Mouse (Mus musculus): ENCODE measurements around the gene Ccl9. TPM values are rescaled to one million over a fixed set of nuclear protein-coding genes. Genes with fewer than 3 reads are reported as not detected.

Gene Ccl9
- total and polyA plus RNA-seq, 3 experiments = 0.13 to 4.4 (median 3.4) TPM

DNA sequence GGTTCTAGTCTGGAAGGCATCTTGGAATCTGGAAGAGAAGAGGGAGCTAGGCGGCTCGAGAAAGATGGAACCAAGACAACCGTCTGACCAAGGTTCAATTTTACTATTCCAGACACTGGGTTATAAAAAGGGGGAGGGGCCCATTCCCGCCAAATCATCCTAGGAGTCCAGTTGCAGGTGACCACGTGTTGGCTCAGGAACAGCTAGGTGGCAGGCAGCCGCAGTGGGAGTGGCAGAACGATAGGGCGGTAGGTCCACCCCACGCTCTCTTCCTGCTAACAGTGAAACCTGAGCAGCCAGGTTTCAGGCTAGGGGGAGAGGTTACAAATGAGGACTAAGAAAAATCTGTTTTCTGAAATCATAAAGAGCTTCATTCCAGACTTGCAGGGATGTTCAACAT lies 5.6 kb downstream of the Ccl9 start:
- DNase-seq (ENCODE audit: low spot score) (no peak), ATAC-seq (ENCODE audit: extremely low read depth, insufficient number of reproducible peaks, low FRiP score, poor library complexity, severe bottlenecking) (no peak)
- no peak for TF ChIP-seq POLR2AphosphoS5 (IDR thresholded peaks at IDR 0.05; ENCODE audit: insufficient replicate concordance, low read depth, low read length)
- TF ChIP-seq GATA1 (IDR thresholded peaks at IDR 0.05; ENCODE audit: borderline replicate concordance, low read length) = no peak
- TF ChIP-seq TAL1 (conservative IDR thresholded peaks at IDR 0.05; ENCODE audit: low read depth, low read length) = no peak
- TF ChIP-seq GATA2 (IDR thresholded peaks at IDR 0.05; ENCODE audit: borderline replicate concordance, low read depth, low read length) = no peak
- no peak for TF ChIP-seq CTCF (IDR thresholded peaks at IDR 0.05; ENCODE audit: low read depth, low read length)
- no peaks in the 10 kb centered on the region for H3K9me3 ChIP-seq (replicated peaks)
- no peak overlapping the region for H3K4me3 ChIP-seq (ENCODE audit: low read depth, low read length)
- no peaks in the 10 kb centered on the region for H3K36me3 ChIP-seq (replicated peaks)
- peaks cover 26% of the 10 kb centered on the region for H3K4me1 ChIP-seq (ENCODE audit: insufficient read depth, low read depth, low read length)
- H3K27me3 ChIP-seq (ENCODE audit: insufficient read depth, low read length) = peaks cover 6% of the 10 kb centered on the region

DNA sequence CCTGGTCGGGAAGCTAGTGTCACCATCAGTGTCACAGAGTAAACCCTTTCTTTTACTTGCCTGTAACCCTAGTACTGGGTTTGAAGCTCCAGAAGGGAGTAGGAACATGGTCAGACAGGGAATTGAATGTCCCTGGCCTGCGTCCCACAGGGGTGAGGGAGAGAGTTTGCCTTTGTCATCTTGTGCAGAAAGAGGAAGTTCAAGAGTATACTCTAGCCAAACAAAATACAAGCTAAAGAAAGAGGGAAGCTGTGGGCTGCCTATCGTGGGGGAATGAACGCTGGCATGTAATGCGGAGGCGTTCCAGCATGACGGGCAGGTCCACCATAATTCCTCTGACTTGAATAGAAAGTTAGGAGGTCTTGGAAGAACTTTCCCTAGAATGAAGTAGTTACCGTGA lies 6.2 kb downstream of the Ccl9 start:
- Histone ChIP-seq H3K9me3 (replicated peaks) (no peaks in the 10 kb centered on the region), H3K36me3 (replicated peaks) (no peaks in the 10 kb centered on the region), H3K27me3 (ENCODE audit: insufficient read depth, low read length) (peaks cover 6% of the 10 kb centered on the region), H3K4me3 (ENCODE audit: low read depth, low read length) (no peak overlapping the region), H3K4me1 (ENCODE audit: insufficient read depth, low read depth, low read length) (peaks cover 26% of the 10 kb centered on the region)
- DNase-seq (ENCODE audit: low spot score) = peak; percentile 20
- TF ChIP-seq TAL1 (conservative IDR thresholded peaks at IDR 0.05; ENCODE audit: low read depth, low read length) (no peak), GATA2 (IDR thresholded peaks at IDR 0.05; ENCODE audit: borderline replicate concordance, low read depth, low read length) (no peak), GATA1 (IDR thresholded peaks at IDR 0.05; ENCODE audit: borderline replicate concordance, low read length) (no peak), CTCF (IDR thresholded peaks at IDR 0.05; ENCODE audit: low read depth, low read length) (no peak), POLR2AphosphoS5 (IDR thresholded peaks at IDR 0.05; ENCODE audit: insufficient replicate concordance, low read depth, low read length) (no peak)
- peak; percentile 28 for ATAC-seq (ENCODE audit: extremely low read depth, insufficient number of reproducible peaks, low FRiP score, poor library complexity, severe bottlenecking)

GRCm38 (mm10) chr11:83570189-83570588 lies 8.2 kb downstream of the Ccl9 start:
- TF ChIP-seq CTCF (IDR thresholded peaks at IDR 0.05; ENCODE audit: low read depth, low read length) (no peak), GATA2 (IDR thresholded peaks at IDR 0.05; ENCODE audit: borderline replicate concordance, low read depth, low read length) (no peak), POLR2AphosphoS5 (IDR thresholded peaks at IDR 0.05; ENCODE audit: insufficient replicate concordance, low read depth, low read length) (no peak), TAL1 (conservative IDR thresholded peaks at IDR 0.05; ENCODE audit: low read depth, low read length) (no peak), GATA1 (IDR thresholded peaks at IDR 0.05; ENCODE audit: borderline replicate concordance, low read length) (no peak)
- DNase-seq (ENCODE audit: low spot score) = no peak
- Histone ChIP-seq H3K9me3 (replicated peaks) (no peaks in the 10 kb centered on the region), H3K4me1 (ENCODE audit: insufficient read depth, low read depth, low read length) (peaks cover 26% of the 10 kb centered on the region), H3K27me3 (ENCODE audit: insufficient read depth, low read length) (peaks cover 8% of the 10 kb centered on the region), H3K4me3 (ENCODE audit: low read depth, low read length) (no peak overlapping the region), H3K36me3 (replicated peaks) (no peaks in the 10 kb centered on the region)
- ATAC-seq (ENCODE audit: extremely low read depth, insufficient number of reproducible peaks, low FRiP score, poor library complexity, severe bottlenecking) = no peak

- Histone ChIP-seq H3K9me3 (replicated peaks) (no peaks in the 10 kb centered on the region), H3K27me3 (ENCODE audit: insufficient read depth, low read length) (peaks cover 8% of the 10 kb centered on the region), H3K4me1 (ENCODE audit: insufficient read depth, low read depth, low read length) (peaks cover 26% of the 10 kb centered on the region), H3K4me3 (ENCODE audit: low read depth, low read length) (no peak overlapping the region), H3K36me3 (replicated peaks) (no peaks in the 10 kb centered on the region)
- TF ChIP-seq POLR2AphosphoS5 (IDR thresholded peaks at IDR 0.05; ENCODE audit: insufficient replicate concordance, low read depth, low read length) (no peak), GATA2 (IDR thresholded peaks at IDR 0.05; ENCODE audit: borderline replicate concordance, low read depth, low read length) (no peak), CTCF (IDR thresholded peaks at IDR 0.05; ENCODE audit: low read depth, low read length) (no peak), TAL1 (conservative IDR thresholded peaks at IDR 0.05; ENCODE audit: low read depth, low read length) (no peak), GATA1 (IDR thresholded peaks at IDR 0.05; ENCODE audit: borderline replicate concordance, low read length) (no peak)
- ATAC-seq (ENCODE audit: extremely low read depth, insufficient number of reproducible peaks, low FRiP score, poor library complexity, severe bottlenecking) (no peak), DNase-seq (ENCODE audit: low spot score) (no peak)
Measured at GRCm38 (mm10) chr11:83569249-83569648, 9.2 kb downstream of the Ccl9 start.

- H3K27me3 ChIP-seq (ENCODE audit: insufficient read depth, low read length) = peaks cover 8% of the 10 kb centered on the region
- no peak for TF ChIP-seq CTCF (IDR thresholded peaks at IDR 0.05; ENCODE audit: low read depth, low read length)
- no peak for TF ChIP-seq GATA2 (IDR thresholded peaks at IDR 0.05; ENCODE audit: borderline replicate concordance, low read depth, low read length)
- no peak for TF ChIP-seq GATA1 (IDR thresholded peaks at IDR 0.05; ENCODE audit: borderline replicate concordance, low read length)
- no peak for TF ChIP-seq TAL1 (conservative IDR thresholded peaks at IDR 0.05; ENCODE audit: low read depth, low read length)
- H3K4me3 ChIP-seq (ENCODE audit: low read depth, low read length) = no peak overlapping the region
- no peaks in the 10 kb centered on the region for H3K9me3 ChIP-seq (replicated peaks)
- no peak for ATAC-seq (ENCODE audit: extremely low read depth, insufficient number of reproducible peaks, low FRiP score, poor library complexity, severe bottlenecking)
- H3K4me1 ChIP-seq (ENCODE audit: insufficient read depth, low read depth, low read length) = peaks cover 26% of the 10 kb centered on the region
- no peak for DNase-seq (ENCODE audit: low spot score)
- H3K36me3 ChIP-seq (replicated peaks) = no peaks in the 10 kb centered on the region
Measured at GRCm38 (mm10) chr11:83568786-83569185, 9.7 kb downstream of the Ccl9 start.

GRCm38 (mm10) chr11:83568061-83568460 lies 10.4 kb downstream of the Ccl9 start:
- Histone ChIP-seq H3K4me1 (ENCODE audit: insufficient read depth, low read depth, low read length) (peaks cover 26% of the 10 kb centered on the region), H3K27me3 (ENCODE audit: insufficient read depth, low read length) (peaks cover 8% of the 10 kb centered on the region), H3K36me3 (replicated peaks) (no peaks in the 10 kb centered on the region), H3K4me3 (ENCODE audit: low read depth, low read length) (no peak overlapping the region), H3K9me3 (replicated peaks) (no peaks in the 10 kb centered on the region)
- no peak for ATAC-seq (ENCODE audit: extremely low read depth, insufficient number of reproducible peaks, low FRiP score, poor library complexity, severe bottlenecking)
- TF ChIP-seq TAL1 (conservative IDR thresholded peaks at IDR 0.05; ENCODE audit: low read depth, low read length) (no peak), POLR2AphosphoS5 (IDR thresholded peaks at IDR 0.05; ENCODE audit: insufficient replicate concordance, low read depth, low read length) (no peak), CTCF (IDR thresholded peaks at IDR 0.05; ENCODE audit: low read depth, low read length) (no peak), GATA2 (IDR thresholded peaks at IDR 0.05; ENCODE audit: borderline replicate concordance, low read depth, low read length) (no peak)
- DNase-seq (ENCODE audit: low spot score) = no peak
